Mouse (Mus musculus) heart, embryonic 15.5 days (tissue): ENCODE data around the gene Prkcsh. TPM values are rescaled to one million over a fixed set of nuclear protein-coding genes. Genes with fewer than 3 reads are reported as not detected.

Experiments
- ATAC-seq: fragments of 200-750 bp; cut with Nextera tagmentation; replicated peaks from 2 replicates; pipeline ENCODE4 v1.8.0; 2017; ENCODE audit warnings: low read depth, moderate TSS enrichment; ENCODE audit not compliant: insufficient number of reproducible peaks, insufficient read depth, low FRiP score
- H3K27ac ChIP-seq: fragments of 300-500 bp; sonication (generic); 2 replicates; pipeline ENCODE4 v1.5.1; 2015; ENCODE audit warnings: mild to moderate bottlenecking, inconsistent platforms
- H3K27me3 ChIP-seq: fragments of 300-500 bp; sonication (generic); 2 replicates; pipeline ENCODE4 v1.6.1; 2015; ENCODE audit warnings: inconsistent platforms
- H3K36me3 ChIP-seq: fragments of 300-500 bp; sonication (generic); 2 replicates; pipeline ENCODE4 v1.6.1; 2015; ENCODE audit warnings: mild to moderate bottlenecking, inconsistent platforms
- H3K4me1 ChIP-seq: fragments of 300-500 bp; sonication (generic); replicated peaks from 2 replicates; pipeline ENCODE4 v1.6.1; 2015; ENCODE audit warnings: inconsistent platforms
- H3K4me2 ChIP-seq: fragments of 300-500 bp; sonication (generic); 2 replicates; pipeline ENCODE4 v1.6.1; 2015; ENCODE audit warnings: inconsistent platforms, mild to moderate bottlenecking, moderate library complexity
- H3K4me3 ChIP-seq: fragments of 300-500 bp; sonication (generic); 2 replicates; pipeline ENCODE4 v1.5.1; 2015; ENCODE audit warnings: mild to moderate bottlenecking, inconsistent platforms
- H3K9ac ChIP-seq: fragments of 300-500 bp; sonication (generic); 2 replicates; pipeline ENCODE4 v1.6.1; 2015; ENCODE audit warnings: mild to moderate bottlenecking, inconsistent platforms
- H3K9me3 ChIP-seq: fragments of 300-500 bp; sonication (generic); replicated peaks from 2 replicates; pipeline ENCODE4 v1.6.1; 2016; ENCODE audit warnings: inconsistent platforms
- WGBS: fragments of 180-500 bp; shearing (Covaris S2); methylation state at CpG from one replicate; pipeline ENCODE4 v1.1.7; 2015; ENCODE audit warnings: mixed read lengths; 5-methylcytosine and 5-hydroxymethylcytosine counted together
- polyA plus RNA-seq: library from polyadenylated mRNA; unstranded; fragments of >200 nt; fragmentation: Nextera tagmentation; extraction: Ambion mirVana; gene quantifications from 2 replicates; pipeline ENCODE4 v1.2.1, GENCODE M21; 2015

Gene Prkcsh
- 60.3 and 83.6 TPM in 2 replicates for polyA plus RNA-seq

DNA sequence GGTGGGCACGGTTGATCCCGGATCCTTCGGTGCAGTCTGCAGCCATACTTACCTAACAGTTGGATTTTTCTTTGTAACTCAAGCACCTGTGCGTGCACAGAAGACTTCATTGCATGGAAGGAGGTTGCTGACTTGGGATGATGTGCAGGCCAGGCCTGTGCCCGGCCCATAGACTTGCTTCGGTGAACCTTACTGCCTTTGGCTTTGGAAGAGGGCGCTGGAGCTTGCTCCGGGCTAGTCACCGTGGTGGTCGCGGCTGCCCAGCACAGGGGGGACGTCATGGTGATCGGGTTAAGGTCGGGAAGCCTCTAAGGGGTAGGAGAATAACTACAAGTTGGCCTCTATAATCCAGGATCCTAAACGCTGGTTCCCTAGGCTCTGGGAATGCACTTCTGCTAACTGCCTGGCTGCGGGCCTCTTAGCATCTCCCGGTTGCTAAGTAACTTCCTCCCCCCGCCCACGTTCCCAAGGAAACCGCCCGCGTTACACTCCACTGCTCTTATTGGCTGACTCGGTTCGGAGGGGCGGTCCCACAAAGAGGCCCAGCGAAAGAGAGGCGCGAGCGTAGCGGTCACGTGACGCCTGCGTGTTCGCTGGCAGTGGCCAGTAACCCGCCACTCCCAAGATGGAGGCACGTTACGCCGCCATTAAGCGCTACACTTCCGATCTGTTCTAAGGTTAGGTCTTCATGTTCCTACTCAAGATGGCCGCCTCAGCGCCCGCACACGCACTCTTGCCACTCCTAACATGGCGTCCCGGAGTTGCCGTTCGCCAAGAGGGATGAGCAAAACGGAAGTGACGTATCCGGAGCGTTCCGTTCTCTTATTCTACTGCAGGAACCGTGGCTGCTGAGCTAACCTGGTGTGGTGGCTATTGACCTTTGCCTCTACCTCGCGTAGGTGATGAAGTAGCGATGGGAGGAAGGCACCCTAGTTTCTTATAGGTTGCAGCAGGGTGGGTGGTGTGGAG lies at the start of gene Prkcsh, which contains the start of gene Ccdc151:
Prkcsh (plus strand) TSS at position 613 of the 969 bp plus-strand sequence.
Ccdc151 (minus strand) TSS at position 441 of the 969 bp plus-strand sequence.
- H3K9ac ChIP-seq, result peak within 1 kb of the TSS; percentile 61
- 7% methylated on average over 57 of the region's 57 CpGs for WGBS
- H3K36me3 ChIP-seq, result peaks cover 26% of the 10 kb centered on the region
- H3K4me3 ChIP-seq, result peak within 1 kb of the TSS; percentile 72
- peak within 1 kb of the TSS; percentile 83 for H3K4me2 ChIP-seq
- no peaks in the 10 kb centered on the region for H3K9me3 ChIP-seq
- peaks cover 17% of the 10 kb centered on the region for H3K4me1 ChIP-seq
- ATAC-seq, result peak; percentile 99
- H3K27me3 ChIP-seq, result peaks cover 10% of the 10 kb centered on the region
- peak within 1 kb of the TSS; percentile 75 for H3K27ac ChIP-seq

GRCm38 (mm10) chr9:21953600-21953999 lies 49.0 kb upstream of the Prkcsh start:
- no peak for ATAC-seq
- no peaks in the 10 kb centered on the region for H3K9me3 ChIP-seq
- peaks cover 9% of the 10 kb centered on the region for H3K4me1 ChIP-seq
- peaks cover 10% of the 10 kb centered on the region; the same call in 1 of the 2 replicates for H3K27me3 ChIP-seq
- H3K4me2 ChIP-seq, result no peak overlapping the region
- no peaks in the 10 kb centered on the region for H3K36me3 ChIP-seq
- H3K27ac ChIP-seq, result no peak overlapping the region
- 12% methylated on average over 3 of the region's 3 CpGs for WGBS
- no peak overlapping the region for H3K9ac ChIP-seq
- no peak overlapping the region for H3K4me3 ChIP-seq

- Histone ChIP-seq H3K27ac (no peak overlapping the region), H3K9me3 (no peaks in the 10 kb centered on the region), H3K4me2 (peak overlapping the region; percentile 65), H3K36me3 (no peaks in the 10 kb centered on the region), H3K9ac (no peak overlapping the region), H3K4me3 (no peak overlapping the region), H3K27me3 (peaks cover 2% of the 10 kb centered on the region; the same call in 1 of the 2 replicates), H3K4me1 (peaks cover 9% of the 10 kb centered on the region)
- 78% methylated on average over 3 of the region's 3 CpGs for WGBS
- ATAC-seq, result no peak
These were observed 48.0 kb upstream of the Prkcsh start for GRCm38 (mm10) chr9:21954635-21955034.

- Histone ChIP-seq H3K27ac (peak overlapping the region; percentile 96), H3K36me3 (no peaks in the 10 kb centered on the region), H3K27me3 (peaks cover 1% of the 10 kb centered on the region), H3K9ac (peak overlapping the region; percentile 22; the same call in 1 of the 2 replicates), H3K4me2 (peak overlapping the region; percentile 65), H3K9me3 (no peaks in the 10 kb centered on the region), H3K4me3 (peak overlapping the region; percentile 83), H3K4me1 (peaks cover 9% of the 10 kb centered on the region)
- 2% methylated on average over 18 of the region's 18 CpGs for WGBS
- peak; percentile 54 for ATAC-seq
These were observed 47.4 kb upstream of the Prkcsh start for GRCm38 (mm10) chr9:21955225-21955569.

GRCm38 (mm10) chr9:21955570-21956281 lies 46.9 kb upstream of the Prkcsh start, which contains the start of gene Swsap1:
Gene Swsap1, plus strand, starts transcription at chr9:21955755.
- peak within 1 kb of the TSS; percentile 96 for H3K27ac ChIP-seq
- peak within 1 kb of the TSS; percentile 83 for H3K4me3 ChIP-seq
- H3K4me2 ChIP-seq, result peak within 1 kb of the TSS; percentile 65
- peaks cover 6% of the 10 kb centered on the region for H3K27me3 ChIP-seq
- peak; percentile 97 for ATAC-seq
- no peaks in the 10 kb centered on the region for H3K36me3 ChIP-seq
- H3K4me1 ChIP-seq, result peaks cover 11% of the 10 kb centered on the region
- peak within 1 kb of the TSS; percentile 89 for H3K9ac ChIP-seq
- no peaks in the 10 kb centered on the region for H3K9me3 ChIP-seq
- WGBS, result under 1% methylated on average over 54 of the region's 54 CpGs

DNA sequence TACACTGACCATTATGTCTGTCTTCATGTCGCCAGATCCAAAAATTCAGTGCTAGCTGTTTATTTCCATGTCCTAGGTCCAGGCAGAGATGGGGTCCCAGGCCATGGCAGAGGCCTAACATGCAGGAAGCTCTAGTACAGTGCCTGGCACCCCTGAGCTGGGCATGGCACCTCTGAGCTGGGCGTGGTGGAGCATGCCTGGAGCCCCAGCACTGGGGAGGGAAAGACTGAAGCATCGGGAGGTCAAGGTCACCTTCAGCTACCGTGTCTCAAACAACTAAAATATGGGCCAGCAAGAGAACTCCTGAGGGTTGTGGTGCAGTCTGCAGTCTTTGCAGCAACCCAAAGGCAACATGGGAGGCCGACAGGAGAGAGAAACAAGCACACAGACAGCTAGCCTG lies 44.2 kb upstream of the Prkcsh start:
- H3K9ac ChIP-seq, result no peak overlapping the region
- no peak for ATAC-seq
- H3K9me3 ChIP-seq, result no peaks in the 10 kb centered on the region

DNA sequence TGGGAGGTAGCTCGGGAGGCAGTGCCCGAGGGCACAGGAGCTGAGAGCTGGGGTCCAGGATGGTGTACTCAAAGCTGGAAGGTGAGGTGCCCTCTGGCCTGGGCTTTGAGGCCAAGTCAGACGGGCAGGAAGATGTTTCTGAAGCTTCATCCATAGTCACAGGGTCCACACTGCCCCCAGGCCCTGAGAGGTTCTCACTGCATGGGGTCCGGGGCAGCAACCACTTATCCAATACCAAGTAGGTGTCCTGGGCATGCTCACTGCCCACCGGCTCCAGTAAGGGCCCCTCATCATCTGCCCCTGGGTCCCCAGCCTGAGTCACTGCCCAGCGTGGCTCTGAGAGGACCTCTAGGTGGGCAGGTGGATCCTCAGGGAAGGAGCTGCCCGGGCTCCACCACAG lies 43.4 kb upstream of the Prkcsh start:
- WGBS, result 89% methylated on average over 7 of the region's 7 CpGs
- Histone ChIP-seq H3K4me2 (no peak overlapping the region), H3K27ac (no peak overlapping the region), H3K4me1 (peaks cover 42% of the 10 kb centered on the region), H3K4me3 (no peak overlapping the region), H3K9ac (no peak overlapping the region), H3K27me3 (peaks cover 32% of the 10 kb centered on the region), H3K36me3 (no peaks in the 10 kb centered on the region), H3K9me3 (no peaks in the 10 kb centered on the region)
- no peak for ATAC-seq

More for the DNA sequence above, 44.2 kb upstream of the Prkcsh start:
- Histone ChIP-seq H3K27me3 (peaks cover 31% of the 10 kb centered on the region), H3K4me2 (no peak overlapping the region), H3K4me1 (peaks cover 38% of the 10 kb centered on the region), H3K27ac (no peak overlapping the region), H3K36me3 (no peaks in the 10 kb centered on the region), H3K4me3 (no peak overlapping the region)
- 57% methylated on average over 5 of the region's 5 CpGs for WGBS

DNA sequence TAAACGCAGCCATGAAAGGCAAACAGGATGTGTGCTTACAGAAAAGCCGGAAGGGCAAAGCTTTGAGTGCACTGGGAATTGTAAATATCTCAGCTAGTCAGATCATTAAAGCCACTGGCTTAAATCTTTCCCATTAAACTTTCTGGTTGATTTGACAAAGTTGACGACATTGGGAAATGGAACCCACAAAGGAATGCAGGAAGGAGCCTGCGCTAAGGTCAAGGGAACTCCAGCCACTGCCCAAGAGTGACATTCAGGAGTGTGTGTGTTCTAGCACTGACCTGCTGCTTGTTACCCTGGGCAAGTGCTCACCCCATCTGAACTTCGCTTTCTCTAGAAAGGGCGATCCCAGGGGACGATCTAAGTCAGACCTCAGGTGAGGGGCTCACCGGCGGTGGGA lies 42.5 kb upstream of the Prkcsh start:
- Histone ChIP-seq H3K4me2 (no peak overlapping the region), H3K4me3 (no peak overlapping the region), H3K36me3 (no peaks in the 10 kb centered on the region), H3K27me3 (peaks cover 32% of the 10 kb centered on the region), H3K9ac (no peak overlapping the region), H3K4me1 (peaks cover 42% of the 10 kb centered on the region), H3K9me3 (no peaks in the 10 kb centered on the region), H3K27ac (no peak overlapping the region)
- ATAC-seq, result no peak
- 60% methylated on average over 9 of the region's 9 CpGs for WGBS

DNA sequence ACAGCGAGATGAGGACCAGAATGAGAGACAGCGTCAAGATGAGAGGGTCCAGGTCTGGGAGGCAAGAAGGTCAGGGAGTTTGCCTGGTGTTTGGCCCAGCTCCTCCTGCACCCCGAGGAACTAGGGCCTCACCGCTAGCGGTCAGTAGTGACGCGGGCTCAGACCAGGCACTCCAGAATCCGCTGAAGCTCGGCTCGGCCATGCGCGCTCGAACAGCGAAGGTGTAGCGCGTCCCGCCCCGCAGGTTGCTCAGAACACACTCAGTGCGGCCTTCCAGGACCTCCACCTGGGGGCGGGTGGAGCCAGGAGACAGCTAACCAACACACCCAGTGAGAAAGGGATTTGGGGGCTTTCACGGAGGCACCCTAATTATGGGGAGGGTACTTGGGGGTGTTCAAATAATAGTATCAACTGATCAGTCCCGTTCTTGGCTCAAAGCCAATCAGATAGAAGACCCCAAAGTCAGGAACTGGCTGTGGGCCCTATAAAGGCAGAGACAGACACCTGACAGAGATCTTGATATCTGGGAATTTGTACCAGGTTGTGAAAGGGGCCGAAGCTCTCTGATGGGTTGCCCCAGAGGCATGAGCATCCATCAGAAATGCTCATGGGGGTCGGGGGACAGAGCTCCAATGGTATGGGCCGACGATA lies 41.9 kb upstream of the Prkcsh start:
- ATAC-seq, result no peak
- Histone ChIP-seq H3K36me3 (no peaks in the 10 kb centered on the region), H3K4me3 (peak overlapping the region; percentile 59; the same call in 1 of the 2 replicates), H3K27me3 (peaks cover 32% of the 10 kb centered on the region), H3K4me2 (peak overlapping the region; percentile 98; the same call in 1 of the 2 replicates), H3K4me1 (peaks cover 42% of the 10 kb centered on the region), H3K9me3 (no peaks in the 10 kb centered on the region), H3K9ac (0 out of 2 replicates have a peak overlapping the region, but pooled peaks have one; percentile 0), H3K27ac (no peak overlapping the region)
- 14% methylated on average over 26 of the region's 26 CpGs for WGBS

GRCm38 (mm10) chr9:21961366-21961980 lies 41.1 kb upstream of the Prkcsh start:
- no peaks in the 10 kb centered on the region for H3K36me3 ChIP-seq
- peaks cover 32% of the 10 kb centered on the region for H3K27me3 ChIP-seq
- peak overlapping the region; percentile 59 for H3K4me3 ChIP-seq
- ATAC-seq, result no peak
- H3K4me1 ChIP-seq, result peaks cover 39% of the 10 kb centered on the region
- H3K4me2 ChIP-seq, result peak overlapping the region; percentile 98
- WGBS, result 2% methylated on average over 35 of the region's 35 CpGs
- H3K9me3 ChIP-seq, result no peaks in the 10 kb centered on the region
- H3K27ac ChIP-seq, result no peak overlapping the region
- peak overlapping the region; percentile 55; the same call in 1 of the 2 replicates for H3K9ac ChIP-seq
